Mouse (Mus musculus) hindbrain, embryonic 11.5 days (tissue): ENCODE measurements around the gene Tmem107. TPM values are rescaled to one million over a fixed set of nuclear protein-coding genes. Genes with fewer than 3 reads are reported as not detected.

Experiments
- ATAC-seq: fragments of 200-750 bp; cut with Nextera tagmentation; 2 replicates; pipeline ENCODE4 v1.8.0; 2017; ENCODE audit warnings: mild to moderate bottlenecking, moderate TSS enrichment, moderate library complexity; ENCODE audit not compliant: low FRiP score
- DNase-seq: peaks from one replicate; pipeline ENCODE4 v3.0.0-alpha.2; 2015; ENCODE audit warnings: low spot score
- H3K27ac ChIP-seq: fragments of 300-500 bp; sonication (generic); 2 replicates; pipeline ENCODE4 v1.5.1; 2014; ENCODE audit warnings: mild to moderate bottlenecking, low read depth, low read length
- H3K27me3 ChIP-seq: fragments of 300-500 bp; sonication (generic); 2 replicates; pipeline ENCODE4 v1.6.1; 2014; ENCODE audit warnings: mild to moderate bottlenecking, low read length, moderate library complexity, mixed read lengths; ENCODE audit not compliant: control insufficient read depth, insufficient read depth
- H3K36me3 ChIP-seq: fragments of 300-500 bp; sonication (generic); 2 replicates; pipeline ENCODE4 v1.6.1; 2014; ENCODE audit warnings: mild to moderate bottlenecking, low read length, moderate library complexity, mixed read lengths; ENCODE audit not compliant: control insufficient read depth, insufficient read depth
- H3K4me1 ChIP-seq: fragments of 300-500 bp; sonication (generic); replicated peaks from 2 replicates; pipeline ENCODE4 v1.6.1; 2014; ENCODE audit warnings: low read length, mixed read lengths; ENCODE audit not compliant: control insufficient read depth, insufficient read depth
- H3K4me2 ChIP-seq: fragments of 300-500 bp; sonication (generic); replicated peaks from 2 replicates; pipeline ENCODE4 v1.6.1; 2014; ENCODE audit warnings: mild to moderate bottlenecking, low read depth, low read length
- H3K4me3 ChIP-seq: fragments of 300-500 bp; sonication (generic); 2 replicates; pipeline ENCODE4 v1.5.1; 2014; ENCODE audit warnings: low read depth, low read length
- H3K9ac ChIP-seq: fragments of 300-500 bp; sonication (generic); 2 replicates; pipeline ENCODE4 v1.6.1; 2014; ENCODE audit warnings: low read depth, low read length
- H3K9me3 ChIP-seq: fragments of 300-500 bp; sonication (generic); 2 replicates; pipeline ENCODE4 v1.6.1; 2016; ENCODE audit warnings: low read length; ENCODE audit not compliant: control insufficient read depth
- WGBS: fragments of 180-500 bp; shearing (Covaris S2); extraction: QIAGEN DNeasy Blood & Tissue Kit; methylation state at CpG from one replicate; pipeline ENCODE4 v1.1.7; 2014; 5-methylcytosine and 5-hydroxymethylcytosine counted together
- polyA plus RNA-seq: library from polyadenylated mRNA; unstranded; fragments of >200 nt; fragmentation: Nextera tagmentation; extraction: Ambion mirVana; gene quantifications from 2 replicates; pipeline ENCODE4 v1.2.1, GENCODE M21; 2014

The Tmem107 gene
- polyA plus RNA-seq, 1 experiment from 2014 or later, result 54.6 TPM

GRCm38 (mm10) chr11:69076572-69076971 is 6.0 kb downstream of the Tmem107 start:
- Histone ChIP-seq H3K36me3 (no peaks in the 10 kb centered on the region), H3K4me1 (peaks cover under 1% of the 10 kb centered on the region), H3K27me3 (no peaks in the 10 kb centered on the region), H3K4me3 (no peak overlapping the region), H3K9ac (no peak overlapping the region), H3K27ac (no peak overlapping the region), H3K9me3 (no peaks in the 10 kb centered on the region), H3K4me2 (no peak overlapping the region)
- ATAC-seq, result no peak
- WGBS, result 81% methylated on average over 5 of the region's 5 CpGs
- DNase-seq, result no peak

DNA sequence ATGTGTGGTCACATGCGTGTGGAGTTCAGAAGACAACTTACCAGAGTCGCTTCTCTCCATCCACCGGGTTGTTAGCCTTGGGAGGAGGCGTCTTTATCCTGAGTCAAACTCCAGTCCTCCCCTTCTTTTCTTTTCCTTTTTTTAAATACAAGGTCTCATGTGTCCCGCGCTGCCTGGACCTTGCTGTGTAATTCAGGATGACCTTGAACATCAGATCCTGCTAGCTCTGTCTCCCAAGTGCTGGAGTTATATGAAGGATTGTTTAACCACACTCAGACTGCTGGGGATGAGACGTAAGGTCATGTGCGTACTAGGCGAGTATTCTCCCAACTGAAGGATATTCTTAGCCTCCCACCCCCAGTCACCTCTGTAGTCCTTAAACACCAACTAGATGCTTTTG is 6.7 kb downstream of the Tmem107 start:
- no peak for ATAC-seq
- H3K4me3 ChIP-seq, result no peak overlapping the region
- DNase-seq, result no peak
- no peaks in the 10 kb centered on the region for H3K9me3 ChIP-seq
- H3K9ac ChIP-seq, result no peak overlapping the region
- WGBS, result 89% methylated on average over 9 of the region's 9 CpGs
- H3K4me2 ChIP-seq, result no peak overlapping the region
- no peaks in the 10 kb centered on the region for H3K27me3 ChIP-seq
- no peak overlapping the region for H3K27ac ChIP-seq
- H3K36me3 ChIP-seq, result no peaks in the 10 kb centered on the region
- H3K4me1 ChIP-seq, result no peaks in the 10 kb centered on the region

DNA sequence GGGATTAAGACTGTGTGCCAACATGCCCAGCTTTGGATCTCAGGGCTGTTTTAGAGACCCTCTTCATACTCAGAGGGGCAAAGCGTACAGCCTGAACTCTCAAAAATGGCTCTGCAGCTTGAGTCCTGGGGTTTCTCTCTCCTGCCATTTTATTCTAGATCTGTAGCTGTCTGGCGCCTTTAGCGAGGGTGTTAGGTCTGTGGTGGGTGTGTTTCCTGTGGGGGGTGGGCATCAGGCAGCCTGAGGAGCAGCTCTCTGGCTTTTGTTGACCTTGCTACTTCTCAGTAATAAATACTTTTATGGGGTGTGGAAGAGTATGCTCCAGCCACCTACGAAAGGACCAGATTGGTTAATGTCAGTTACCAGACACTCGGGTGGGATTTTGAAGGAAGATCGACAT is 7.4 kb downstream of the Tmem107 start:
- DNase-seq, result no peak
- H3K9ac ChIP-seq, result no peak overlapping the region
- no peak overlapping the region for H3K27ac ChIP-seq
- no peak overlapping the region for H3K4me3 ChIP-seq
- WGBS, result 91% methylated on average over 6 of the region's 6 CpGs
- no peaks in the 10 kb centered on the region for H3K4me1 ChIP-seq
- no peaks in the 10 kb centered on the region for H3K36me3 ChIP-seq
- H3K4me2 ChIP-seq, result no peak overlapping the region
- ATAC-seq, result no peak
- H3K27me3 ChIP-seq, result no peaks in the 10 kb centered on the region
- no peaks in the 10 kb centered on the region for H3K9me3 ChIP-seq

GRCm38 (mm10) chr11:69078805-69079438 is 8.3 kb downstream of the Tmem107 start:
- H3K9me3 ChIP-seq, result no peaks in the 10 kb centered on the region
- no peaks in the 10 kb centered on the region for H3K27me3 ChIP-seq
- H3K9ac ChIP-seq, result no peak overlapping the region
- H3K4me1 ChIP-seq, result no peaks in the 10 kb centered on the region
- no peak overlapping the region for H3K27ac ChIP-seq
- H3K36me3 ChIP-seq, result no peaks in the 10 kb centered on the region
- H3K4me2 ChIP-seq, result no peak overlapping the region
- ATAC-seq, result no peak
- no peak overlapping the region for H3K4me3 ChIP-seq
- WGBS, result 72% methylated on average over 5 of the region's 5 CpGs
- DNase-seq, result no peak

- no peak overlapping the region for H3K4me3 ChIP-seq
- H3K27me3 ChIP-seq, result no peaks in the 10 kb centered on the region
- WGBS, result 86% methylated on average over 15 of the region's 15 CpGs
- H3K4me2 ChIP-seq, result no peak overlapping the region
- no peaks in the 10 kb centered on the region for H3K9me3 ChIP-seq
- no peak for DNase-seq
- no peaks in the 10 kb centered on the region for H3K36me3 ChIP-seq
- no peak for ATAC-seq
- H3K9ac ChIP-seq, result no peak overlapping the region
- no peak overlapping the region for H3K27ac ChIP-seq
- no peaks in the 10 kb centered on the region for H3K4me1 ChIP-seq
Measured at GRCm38 (mm10) chr11:69080102-69080854, 9.7 kb downstream of the Tmem107 start.

DNA sequence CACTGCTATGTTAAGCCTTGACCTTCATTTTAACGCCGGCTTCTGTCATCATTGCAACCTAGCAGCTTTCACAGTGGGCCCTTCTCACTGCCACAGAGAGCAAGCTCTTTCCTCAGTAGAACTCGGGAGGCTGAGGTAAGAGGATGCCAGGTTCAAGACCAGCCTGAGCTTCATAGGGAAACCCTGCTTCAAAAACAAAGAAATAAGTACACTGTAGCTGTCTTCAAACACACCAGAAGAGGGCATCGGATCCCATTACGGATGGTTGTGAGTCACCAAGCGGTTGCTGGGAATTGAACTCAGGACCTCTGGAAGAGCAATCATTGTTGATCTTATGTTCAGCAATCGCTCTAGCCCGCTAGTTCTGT is 10.2 kb downstream of the Tmem107 start:
- Histone ChIP-seq H3K9ac (no peak overlapping the region), H3K27me3 (no peaks in the 10 kb centered on the region), H3K9me3 (no peaks in the 10 kb centered on the region), H3K36me3 (no peaks in the 10 kb centered on the region), H3K27ac (no peak overlapping the region), H3K4me1 (no peaks in the 10 kb centered on the region), H3K4me2 (no peak overlapping the region), H3K4me3 (no peak overlapping the region)
- ATAC-seq (no peak), DNase-seq (no peak)
- WGBS, result 88% methylated on average over 8 of the region's 8 CpGs

- ATAC-seq (no peak), DNase-seq (no peak)
- Histone ChIP-seq H3K4me2 (no peak overlapping the region), H3K36me3 (no peaks in the 10 kb centered on the region), H3K9ac (no peak overlapping the region), H3K4me3 (no peak overlapping the region), H3K27me3 (no peaks in the 10 kb centered on the region), H3K27ac (no peak overlapping the region), H3K4me1 (no peaks in the 10 kb centered on the region), H3K9me3 (no peaks in the 10 kb centered on the region)
- WGBS, result 89% methylated on average over 7 of the region's 7 CpGs
Measured at GRCm38 (mm10) chr11:69081613-69082012, 11.0 kb downstream of the Tmem107 start.

DNA sequence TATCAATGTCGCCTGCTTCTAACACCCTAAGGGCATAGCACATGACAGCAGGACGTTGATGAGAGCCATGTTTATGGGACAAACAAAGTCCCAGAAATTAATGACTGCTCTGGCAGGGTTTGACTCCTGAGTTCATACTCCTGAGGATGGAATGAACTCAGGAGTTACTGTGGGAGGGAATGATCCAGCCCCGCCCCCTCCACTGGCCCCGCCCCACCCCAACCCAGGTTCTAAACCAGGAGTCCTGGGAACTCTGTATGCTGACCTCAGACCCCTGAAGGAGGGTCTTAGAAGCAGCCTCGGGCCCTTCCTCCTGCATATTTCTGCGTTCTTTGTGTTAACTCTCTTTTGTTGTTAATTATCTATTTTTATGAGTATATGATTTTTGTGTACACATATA is 15.0 kb downstream of the Tmem107 start:
- Histone ChIP-seq H3K4me2 (no peak overlapping the region), H3K27ac (no peak overlapping the region), H3K9ac (no peak overlapping the region), H3K36me3 (no peaks in the 10 kb centered on the region), H3K4me3 (no peak overlapping the region), H3K9me3 (no peaks in the 10 kb centered on the region), H3K27me3 (no peaks in the 10 kb centered on the region), H3K4me1 (peaks cover 13% of the 10 kb centered on the region)
- WGBS, result 73% methylated on average over 6 of the region's 6 CpGs
- no peak for ATAC-seq
- DNase-seq, result no peak

DNA sequence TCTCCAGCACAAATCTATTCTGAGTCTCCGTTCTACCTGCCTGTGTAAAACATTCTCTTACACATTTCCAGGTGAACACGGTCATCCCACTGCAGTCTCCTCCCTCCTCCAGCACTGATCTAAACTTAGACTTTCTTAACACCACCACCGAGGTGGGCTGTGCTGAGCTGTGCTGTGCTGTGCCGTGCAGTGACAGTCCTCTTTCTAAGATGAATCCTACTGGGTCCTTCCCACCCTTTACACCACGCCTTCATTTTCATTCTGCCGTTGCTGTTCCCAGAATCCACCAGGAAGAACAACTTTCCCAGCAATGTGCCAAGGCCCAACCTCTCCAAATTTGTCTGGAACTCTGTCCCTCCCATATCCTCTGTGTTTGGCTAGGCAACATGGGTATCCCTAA is 15.8 kb downstream of the Tmem107 start:
- Histone ChIP-seq H3K4me1 (peaks cover 13% of the 10 kb centered on the region), H3K36me3 (no peaks in the 10 kb centered on the region), H3K4me3 (no peak overlapping the region), H3K9ac (no peak overlapping the region), H3K4me2 (no peak overlapping the region), H3K27ac (peak overlapping the region; percentile 9; the same call in 1 of the 2 replicates), H3K27me3 (no peaks in the 10 kb centered on the region), H3K9me3 (no peaks in the 10 kb centered on the region)
- ATAC-seq, result no peak
- 68% methylated on average over 6 of the region's 6 CpGs for WGBS
- no peak for DNase-seq
